7 mouse cellular contexts compared by ENCODE assay signal in genomic region chr19:37374941-37375754, GRCm38 (mm10). TPM values are rescaled to one million over a fixed set of nuclear protein-coding genes. Genes with fewer than 3 reads are reported as not detected.
DNase-seq lines count a peak whose midpoint lies in the region; ATAC-seq and TF ChIP-seq lines count a peak whose summit lies in the region.

No protein-coding gene starts in this region.

- no peak for ATAC-seq in hindbrain, embryonic 15.5 days (ENCODE audit: low FRiP score, low read depth)
- ATAC-seq in midbrain, embryonic 14.5 days (ENCODE audit: low FRiP score, low TSS enrichment), result no peak

- WGBS in spleen, adult 2 months, result 15% methylated on average over 7 of the region's 7 CpGs
- 25% methylated on average over 7 of the region's 7 CpGs for WGBS in hindbrain, embryonic 15.5 days
- 20% methylated on average over 7 of the region's 7 CpGs for WGBS in midbrain, embryonic 14.5 days

- no peak for TF ChIP-seq CTCF in spleen, adult 2 months (IDR thresholded peaks at IDR 0.05; ENCODE audit: extremely low read depth, insufficient read depth, insufficient read length, insufficient replicate concordance)

- no peak for DNase-seq in spleen, adult 2 months (ENCODE audit: low read depth in 1 of 2, low spot score in 2 of 2)
- no peak for DNase-seq in spleen, adult 18-20 months
- peak; percentile 19 for DNase-seq in c-Kit-positive CD71-negative TER-119-negative erythroid progenitor cells, embryonic 14.5 days (ENCODE audit: low read depth)
- peak; percentile 9 for DNase-seq in midbrain, embryonic 14.5 days
- DNase-seq in layer of hippocampus, postnatal 14 days (ENCODE audit: low spot score in 2 of 2), result no peak
- no peak for DNase-seq in adrenal gland, adult (ENCODE audit: inconsistent age in 2 of 2, low spot score in 1 of 2)

- H3K4me3 ChIP-seq in spleen, adult 2 months (ENCODE audit: extremely low read depth, insufficient read depth, insufficient read length), result peak overlapping the region; percentile 90
- H3K4me3 ChIP-seq in hindbrain, embryonic 15.5 days, result peak overlapping the region; percentile 92
- H3K4me3 ChIP-seq in midbrain, embryonic 14.5 days (replicated peaks; ENCODE audit: low read depth, low read length), result peak overlapping the region; percentile 62

- no peak for TF ChIP-seq POLR2A in spleen, adult 2 months (IDR thresholded peaks at IDR 0.05; ENCODE audit: low read depth, low read length)

- peak overlapping the region; percentile 75 for H3K9ac ChIP-seq in hindbrain, embryonic 15.5 days
- H3K9ac ChIP-seq in midbrain, embryonic 14.5 days (replicated peaks; ENCODE audit: low read length), result peak overlapping the region; percentile 72

- H3K4me1 ChIP-seq in spleen, adult 2 months (ENCODE audit: control insufficient read depth, insufficient read depth, insufficient read length), result peaks cover 4% of the 10 kb centered on the region; the same call in 1 of the 2 replicates
- peaks cover 13% of the 10 kb centered on the region for H3K4me1 ChIP-seq in hindbrain, embryonic 15.5 days (replicated peaks)
- peaks cover 6% of the 10 kb centered on the region; the same call in 1 of the 2 replicates for H3K4me1 ChIP-seq in midbrain, embryonic 14.5 days (ENCODE audit: control insufficient read depth, insufficient read depth, low read length)

- H3K27ac ChIP-seq in spleen, adult 2 months (ENCODE audit: insufficient read depth, low read length), result peak overlapping the region; percentile 88
- peak overlapping the region; percentile 95 for H3K27ac ChIP-seq in hindbrain, embryonic 15.5 days (replicated peaks)
- H3K27ac ChIP-seq in midbrain, embryonic 14.5 days (replicated peaks; ENCODE audit: low read depth, low read length), result peak overlapping the region; percentile 93

- peak overlapping the region; percentile 88 for H3K4me2 ChIP-seq in hindbrain, embryonic 15.5 days
- peak overlapping the region; percentile 58 for H3K4me2 ChIP-seq in midbrain, embryonic 14.5 days (ENCODE audit: low read length)

- no peaks in the 10 kb centered on the region for H3K9me3 ChIP-seq in hindbrain, embryonic 15.5 days
- no peaks in the 10 kb centered on the region for H3K9me3 ChIP-seq in midbrain, embryonic 14.5 days (ENCODE audit: control insufficient read depth, low read length)

- no peaks in the 10 kb centered on the region for H3K36me3 ChIP-seq in spleen, adult 2 months (ENCODE audit: control insufficient read depth, insufficient read depth, low read length)
- no peaks in the 10 kb centered on the region for H3K36me3 ChIP-seq in hindbrain, embryonic 15.5 days
- no peaks in the 10 kb centered on the region for H3K36me3 ChIP-seq in midbrain, embryonic 14.5 days (ENCODE audit: control insufficient read depth, insufficient read depth, low read length)

- H3K27me3 ChIP-seq in spleen, adult 2 months (ENCODE audit: control insufficient read depth, insufficient read depth, low read length), result no peaks in the 10 kb centered on the region
- H3K27me3 ChIP-seq in hindbrain, embryonic 15.5 days, result no peaks in the 10 kb centered on the region
- no peaks in the 10 kb centered on the region for H3K27me3 ChIP-seq in midbrain, embryonic 14.5 days (ENCODE audit: control insufficient read depth, insufficient read depth, low read length)

RNA-seq across cellular contexts. Expression of gene Kif11, which starts 1.1 kb away (rescaled TPM):
- 2.1 TPM in 2 replicates for polyA plus RNA-seq in spleen, adult 2 months (2012; rRNA removed)
- 12.5 and 14.6 TPM in 2 replicates for polyA plus RNA-seq in hindbrain, embryonic 15.5 days (2015; fragmentation: Nextera tagmentation; extraction: Ambion mirVana)
- polyA plus RNA-seq in midbrain, embryonic 14.5 days (2014; fragmentation: Nextera tagmentation; extraction: Ambion mirVana), result 7.4 and 16.4 TPM in 2 replicates
- 1 to 10 TPM; 2.4 to 3.1 TPM for total RNA-seq in layer of hippocampus, postnatal 14 days (2021)

RNA-seq across cellular contexts. Expression of gene Ide, which starts 37.5 kb away (rescaled TPM):
- 6.2 and 6.7 TPM in 2 replicates for polyA plus RNA-seq in spleen, adult 2 months (2012; rRNA removed)
- 41.2 and 43.2 TPM in 2 replicates for polyA plus RNA-seq in hindbrain, embryonic 15.5 days (2015; fragmentation: Nextera tagmentation; extraction: Ambion mirVana)
- 26.0 and 44.7 TPM in 2 replicates for polyA plus RNA-seq in midbrain, embryonic 14.5 days (2014; fragmentation: Nextera tagmentation; extraction: Ambion mirVana)
- 10 to 100 TPM; 46.1 to 46.4 TPM for total RNA-seq in layer of hippocampus, postnatal 14 days (2021)

RNA-seq across cellular contexts. Expression of gene Hhex, which starts 59.5 kb away (rescaled TPM):
- polyA plus RNA-seq in spleen, adult 2 months (2012; rRNA removed), result 52.9 and 105 TPM in 2 replicates
- 5.7 and 6.3 TPM in 2 replicates for polyA plus RNA-seq in hindbrain, embryonic 15.5 days (2015; fragmentation: Nextera tagmentation; extraction: Ambion mirVana)
- 1.4 and 4.2 TPM in 2 replicates for polyA plus RNA-seq in midbrain, embryonic 14.5 days (2014; fragmentation: Nextera tagmentation; extraction: Ambion mirVana)
- total RNA-seq in layer of hippocampus, postnatal 14 days (2021), result 1 to 10 TPM; 2.6 to 3.6 TPM

Comparison
In these comparisons a context has a peak if more than half of its experiments do, and no peak if none do; other contexts are left out.
1. DNase-seq: peak in c-Kit-positive CD71-negative TER-119-negative erythroid progenitor cells, embryonic 14.5 days (single experiment) and midbrain, embryonic 14.5 days (single experiment); none in spleen, adult 2 months (0 of 2), spleen, adult 18-20 months (0 of 2), layer of hippocampus, postnatal 14 days (0 of 2) and adrenal gland, adult (0 of 2).
2. Peak in every context shown above with its lines, with median percentiles within 50 percentile points of each other: H3K27ac ChIP-seq and H3K4me3 ChIP-seq.